Mouse (Mus musculus): ENCODE measurements around the gene Fam234b.

DNA sequence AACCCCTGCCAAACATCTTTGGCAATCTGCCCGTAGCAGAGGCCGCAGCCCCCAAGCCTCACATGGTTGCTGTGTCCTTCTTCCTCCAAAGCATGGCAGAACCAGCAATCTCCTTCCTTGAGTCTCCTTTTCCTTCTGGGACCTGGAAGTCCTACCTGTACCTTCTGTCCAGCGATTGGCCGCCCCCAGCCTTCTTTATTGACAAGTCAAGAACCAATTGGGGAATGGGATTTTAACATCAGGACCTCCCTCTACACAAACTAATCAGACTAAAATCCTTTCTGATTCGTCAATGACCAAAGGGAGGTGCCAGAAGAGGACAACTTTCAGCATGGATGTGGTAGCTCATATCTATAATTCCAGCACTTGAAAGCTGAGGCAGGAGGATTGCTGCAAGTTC lies 22.1 kb downstream of the Fam234b start:
- TF ChIP-seq TAL1 (conservative IDR thresholded peaks at IDR 0.05; ENCODE audit: low read depth, low read length) (no peak), CTCF (IDR thresholded peaks at IDR 0.05; ENCODE audit: low read depth, low read length) (no peak), POLR2AphosphoS5 (IDR thresholded peaks at IDR 0.05; ENCODE audit: insufficient replicate concordance, low read depth, low read length) (no peak), GATA1 (IDR thresholded peaks at IDR 0.05; ENCODE audit: borderline replicate concordance, low read length) (no peak), GATA2 (IDR thresholded peaks at IDR 0.05; ENCODE audit: borderline replicate concordance, low read depth, low read length) (no peak)

All from G1E (cell line).